Mouse (Mus musculus) intestine, postnatal 0 days (tissue): ENCODE data around the gene Crtap. TPM values are rescaled to one million over a fixed set of nuclear protein-coding genes. Genes with fewer than 3 reads are reported as not detected.
A peak's percentile ranks its signal among the peaks of the same experiment; 100 is the strongest.

Experiments used
- ATAC-seq: fragments of 200-750 bp; cut with Nextera tagmentation; 2 replicates; pipeline ENCODE4 v1.8.0; 2017; ENCODE audit warnings: mild to moderate bottlenecking, moderate TSS enrichment, moderate library complexity
- H3K27ac ChIP-seq: fragments of 300-500 bp; sonication (generic); 2 replicates; pipeline ENCODE4 v1.5.1; 2014; ENCODE audit warnings: mild to moderate bottlenecking, low read depth, low read length, moderate library complexity
- H3K27me3 ChIP-seq: fragments of 300-500 bp; sonication (generic); replicated peaks from 2 replicates; pipeline ENCODE4 v1.6.1; 2014; ENCODE audit warnings: low read length, mixed read lengths; ENCODE audit not compliant: control insufficient read depth, insufficient read depth
- H3K36me3 ChIP-seq: fragments of 300-500 bp; sonication (generic); 2 replicates; pipeline ENCODE4 v1.6.1; 2014; ENCODE audit warnings: mild to moderate bottlenecking, moderate library complexity; ENCODE audit not compliant: control insufficient read depth, insufficient read depth
- H3K4me1 ChIP-seq: fragments of 300-500 bp; sonication (generic); replicated peaks from 2 replicates; pipeline ENCODE4 v1.6.1; 2014; ENCODE audit warnings: antibody characterized with exemption, low read length, mixed read lengths; ENCODE audit not compliant: control insufficient read depth, insufficient read depth
- H3K4me2 ChIP-seq: fragments of 300-500 bp; sonication (generic); replicated peaks from 2 replicates; pipeline ENCODE4 v1.6.1; 2014; ENCODE audit warnings: low read depth, mild to moderate bottlenecking, moderate library complexity
- H3K4me3 ChIP-seq: fragments of 300-500 bp; sonication (generic); 2 replicates; pipeline ENCODE4 v1.5.1; 2014; ENCODE audit warnings: low read depth, low read length
- H3K9ac ChIP-seq: fragments of 300-500 bp; sonication (generic); 2 replicates; pipeline ENCODE4 v1.6.1; 2014; ENCODE audit warnings: mild to moderate bottlenecking, low read depth, low read length
- H3K9me3 ChIP-seq: fragments of 300-500 bp; sonication (generic); 2 replicates; pipeline ENCODE4 v1.6.1; 2016; ENCODE audit warnings: mixed run types; ENCODE audit not compliant: control insufficient read depth
- CTCF ChIP-seq: sonication (generic); IDR thresholded peaks from 2 replicates; pipeline ENCODE4 v1.5.1; 2016; ENCODE audit warnings: low read depth, mild to moderate bottlenecking, control low read depth, antibody characterized with exemption, moderate library complexity
- WGBS: fragments of 180-500 bp; shearing (Covaris S2); extraction: QIAGEN DNeasy Blood & Tissue Kit; methylation state at CpG from one replicate; pipeline ENCODE4 v1.1.7; 2014; 5-methylcytosine and 5-hydroxymethylcytosine counted together
- polyA plus RNA-seq: library from polyadenylated mRNA; unstranded; fragments of >200 nt; fragmentation: Nextera tagmentation; extraction: Ambion mirVana; gene quantifications from 2 replicates; pipeline ENCODE4 v1.2.1, GENCODE M21; 2015

The Crtap gene
- polyA plus RNA-seq, 1 experiment from 2014 or later: 58.3 TPM

GRCm38 (mm10) chr9:114421797-114422196 lies 31.3 kb upstream of the Crtap start:
- no peak overlapping the region for H3K9ac ChIP-seq
- H3K4me2 ChIP-seq: no peak overlapping the region
- ATAC-seq: no peak
- H3K4me3 ChIP-seq: no peak overlapping the region
- H3K27ac ChIP-seq: no peak overlapping the region
- WGBS: 91% methylated on average over 7 of the region's 7 CpGs
- H3K36me3 ChIP-seq: peaks cover 56% of the 10 kb centered on the region
- no peaks in the 10 kb centered on the region for H3K27me3 ChIP-seq
- no peaks in the 10 kb centered on the region for H3K9me3 ChIP-seq
- TF ChIP-seq CTCF: no peak
- H3K4me1 ChIP-seq: 0 out of 2 replicates have a peak, but pooled peaks cover 4% of the 10 kb centered on the region

- no peak overlapping the region for H3K27ac ChIP-seq
- no peak overlapping the region for H3K9ac ChIP-seq
- H3K27me3 ChIP-seq: no peaks in the 10 kb centered on the region
- H3K4me1 ChIP-seq: 0 out of 2 replicates have a peak, but pooled peaks cover 4% of the 10 kb centered on the region
- H3K4me2 ChIP-seq: no peak overlapping the region
- no peak overlapping the region for H3K4me3 ChIP-seq
- WGBS: 71% methylated on average over 3 of the region's 3 CpGs
- TF ChIP-seq CTCF: peak; percentile 59
- no peaks in the 10 kb centered on the region for H3K9me3 ChIP-seq
- no peak for ATAC-seq
- peaks cover 51% of the 10 kb centered on the region for H3K36me3 ChIP-seq
Observed at GRCm38 (mm10) chr9:114421045-114421444, 30.6 kb upstream of the Crtap start.

GRCm38 (mm10) chr9:114420443-114420842 lies 30.0 kb upstream of the Crtap start:
- Histone ChIP-seq H3K4me1 (0 out of 2 replicates have a peak, but pooled peaks cover 4% of the 10 kb centered on the region), H3K9ac (no peak overlapping the region), H3K4me3 (no peak overlapping the region), H3K9me3 (no peaks in the 10 kb centered on the region), H3K4me2 (no peak overlapping the region), H3K36me3 (peaks cover 45% of the 10 kb centered on the region), H3K27me3 (no peaks in the 10 kb centered on the region), H3K27ac (no peak overlapping the region)
- TF ChIP-seq CTCF: no peak
- 84% methylated on average over 8 of the region's 8 CpGs for WGBS
- ATAC-seq: no peak

GRCm38 (mm10) chr9:114418187-114418586 lies 27.7 kb upstream of the Crtap start:
- Histone ChIP-seq H3K36me3 (peaks cover 42% of the 10 kb centered on the region), H3K4me1 (0 out of 2 replicates have a peak, but pooled peaks cover 4% of the 10 kb centered on the region), H3K4me3 (no peak overlapping the region), H3K27me3 (no peaks in the 10 kb centered on the region), H3K9me3 (no peaks in the 10 kb centered on the region), H3K27ac (no peak overlapping the region), H3K4me2 (no peak overlapping the region), H3K9ac (no peak overlapping the region)
- no peak for ATAC-seq
- WGBS: 97% methylated on average over 7 of the region's 7 CpGs
- peak; percentile 85 for TF ChIP-seq CTCF

GRCm38 (mm10) chr9:114416646-114417517 lies 26.4 kb upstream of the Crtap start:
- TF ChIP-seq CTCF: no peak
- H3K9me3 ChIP-seq: no peaks in the 10 kb centered on the region
- peaks cover 42% of the 10 kb centered on the region for H3K36me3 ChIP-seq
- no peaks in the 10 kb centered on the region for H3K27me3 ChIP-seq
- peak overlapping the region; percentile 48 for H3K4me2 ChIP-seq
- peak; percentile 68 for ATAC-seq
- peak overlapping the region; percentile 62 for H3K27ac ChIP-seq
- 0 out of 2 replicates have a peak, but pooled peaks cover 4% of the 10 kb centered on the region for H3K4me1 ChIP-seq
- no peak overlapping the region for H3K9ac ChIP-seq
- no peak overlapping the region for H3K4me3 ChIP-seq
- 60% methylated on average over 21 of the region's 21 CpGs for WGBS

GRCm38 (mm10) chr9:114415701-114416100 lies 25.2 kb upstream of the Crtap start:
- peaks cover 45% of the 10 kb centered on the region for H3K36me3 ChIP-seq
- H3K4me1 ChIP-seq: 0 out of 2 replicates have a peak, but pooled peaks cover 4% of the 10 kb centered on the region
- TF ChIP-seq CTCF: peak; percentile 95
- no peaks in the 10 kb centered on the region for H3K27me3 ChIP-seq
- H3K27ac ChIP-seq: no peak overlapping the region
- H3K4me2 ChIP-seq: no peak overlapping the region; the same call in 1 of the 2 replicates
- peak; percentile 21 for ATAC-seq
- no peak overlapping the region for H3K9ac ChIP-seq
- no peaks in the 10 kb centered on the region for H3K9me3 ChIP-seq
- no peak overlapping the region for H3K4me3 ChIP-seq
- 23% methylated on average over 11 of the region's 11 CpGs for WGBS
